Mouse (Mus musculus): Measurements from ENCODE around the gene Serpina1a. TPM values are rescaled to one million over a fixed set of nuclear protein-coding genes. Genes with fewer than 3 reads are reported as not detected.
"Not testable (repeated sequence)": the region's sequence is repeated elsewhere in the genome, so short reads cannot be mapped to it uniquely, and the experiment has no call there.

The Serpina1a gene
- total and polyA plus RNA-seq, 2 experiments from 2014 or later = not detected

DNA sequence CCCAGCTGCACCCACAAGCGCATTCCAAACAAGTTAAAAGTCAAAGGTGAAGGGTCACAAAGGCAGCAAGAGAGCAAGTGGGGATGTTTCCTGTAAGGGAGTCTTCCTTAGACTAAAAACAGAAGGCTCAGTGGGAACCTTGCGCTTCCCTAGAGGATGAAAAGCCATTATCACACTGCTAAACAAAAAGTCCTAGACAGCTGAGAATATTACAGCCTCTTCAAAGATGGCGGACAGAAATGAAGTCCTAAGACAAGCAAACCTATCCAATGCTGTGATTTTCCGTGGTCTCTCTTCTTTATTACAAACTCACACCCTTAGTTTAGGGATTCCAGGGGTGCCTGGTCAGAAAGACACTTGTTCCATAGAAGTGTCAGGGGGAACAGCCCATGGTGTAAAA, 33.1 kb downstream of the Serpina1a start, which contains the start of gene Serpina1b:
TSS of gene Serpina1b (minus strand) at position 101 of the 400 bp plus-strand sequence.
- not testable (repeated sequence) for ATAC-seq; H3K27ac ChIP-seq (ENCODE audit: low read depth, low read length); H3K27me3 ChIP-seq (ENCODE audit: insufficient read depth, low read length); H3K9ac ChIP-seq; H3K36me3 ChIP-seq (ENCODE audit: insufficient read depth); H3K4me2 ChIP-seq (ENCODE audit: low read depth); H3K4me1 ChIP-seq (ENCODE audit: insufficient read depth); DNase-seq; H3K4me3 ChIP-seq (ENCODE audit: low read depth, low read length); H3K9me3 ChIP-seq (ENCODE audit: low read length)
- 83% methylated on average over 4 of the region's 4 CpGs for WGBS

DNA sequence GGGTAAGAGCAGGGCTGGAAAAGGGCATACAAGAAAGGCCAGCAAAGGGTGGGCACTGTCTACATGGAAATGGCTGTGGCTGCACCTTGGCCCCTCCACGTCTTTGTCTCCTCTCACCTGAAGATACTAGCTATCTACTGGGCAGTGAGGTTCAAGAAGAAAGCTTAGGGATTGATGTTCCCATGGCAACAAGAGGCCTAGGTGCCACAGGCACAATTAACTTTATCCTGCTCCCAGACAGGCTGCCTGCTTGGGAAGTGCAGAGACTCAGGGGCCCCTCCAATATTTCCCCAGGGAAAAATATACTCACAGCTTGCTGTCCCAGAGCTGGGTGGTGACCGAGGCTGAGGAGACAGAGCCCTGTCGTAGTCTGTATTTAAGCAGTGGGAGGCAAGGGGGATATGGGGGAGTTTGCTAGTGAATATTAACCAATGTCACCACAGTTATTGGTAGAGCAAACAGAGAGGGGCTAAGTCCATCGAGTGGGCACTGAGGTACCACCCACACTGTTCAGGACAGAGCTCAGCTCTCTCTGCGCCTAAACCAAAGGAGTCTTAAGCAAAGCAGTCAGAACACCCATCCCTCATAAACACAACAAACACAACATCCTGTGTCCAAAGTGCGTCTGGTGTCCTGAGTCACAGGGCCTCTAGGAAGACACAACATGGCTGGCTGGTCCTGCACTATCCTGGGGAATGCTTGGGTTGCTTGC, 35.5 kb downstream of the Serpina1a start:
- not testable (repeated sequence) for H3K4me2 ChIP-seq (ENCODE audit: low read depth); H3K9me3 ChIP-seq (ENCODE audit: low read length); DNase-seq; ATAC-seq; H3K36me3 ChIP-seq (ENCODE audit: insufficient read depth); H3K4me1 ChIP-seq (ENCODE audit: insufficient read depth); H3K4me3 ChIP-seq (ENCODE audit: low read depth, low read length); H3K9ac ChIP-seq; H3K27ac ChIP-seq (ENCODE audit: low read depth, low read length); H3K27me3 ChIP-seq (ENCODE audit: insufficient read depth, low read length)
- WGBS = 88% methylated on average over 6 of the region's 6 CpGs

DNA sequence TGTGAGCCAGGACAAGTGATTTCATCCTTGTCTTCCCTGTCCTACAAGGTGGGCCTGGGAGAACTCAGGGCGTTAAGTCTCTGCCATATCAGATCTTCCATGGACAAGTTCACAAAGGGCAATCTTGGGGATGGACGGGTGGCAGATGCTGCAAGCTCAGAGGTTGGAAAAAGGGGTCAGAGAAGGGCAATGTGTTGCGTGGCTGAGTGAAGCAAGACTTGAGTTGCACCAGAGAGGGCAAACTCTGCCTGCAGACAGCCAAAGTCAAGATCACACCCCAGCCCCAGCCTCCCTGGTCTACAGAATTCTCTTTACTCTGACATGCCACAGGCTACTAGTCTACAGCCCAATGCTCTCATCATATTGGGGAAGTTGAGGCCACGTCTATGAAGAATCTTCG, 39.5 kb downstream of the Serpina1a start:
- 78% methylated on average over 4 of the region's 5 CpGs for WGBS
- not testable (repeated sequence) for H3K4me3 ChIP-seq (ENCODE audit: low read depth, low read length); H3K36me3 ChIP-seq (ENCODE audit: insufficient read depth)

More for the DNA sequence above, 39.5 kb downstream of the Serpina1a start:
- H3K27ac ChIP-seq (ENCODE audit: low read depth, low read length); ATAC-seq; H3K9me3 ChIP-seq (ENCODE audit: low read length); H3K9ac ChIP-seq; H3K4me2 ChIP-seq (ENCODE audit: low read depth); H3K4me1 ChIP-seq (ENCODE audit: insufficient read depth); DNase-seq; H3K27me3 ChIP-seq (ENCODE audit: insufficient read depth, low read length): not testable (repeated sequence)

Other genes with a start within 250 kb of the Serpina1a start
- gene Serpina10, start 232.1 kb downstream of the Serpina1a start, total RNA-seq (2014; rRNA removed) = not detected in 2 replicates
- gene Serpina10, start 232.1 kb downstream of the Serpina1a start, polyA plus RNA-seq (2015; fragmentation: Nextera tagmentation; extraction: Ambion mirVana) = 0.04 TPM in 1 of 2 replicates, not detected in the other
- gene Serpina6, start 206.3 kb downstream of the Serpina1a start, total RNA-seq (2014; rRNA removed) = not detected in 2 replicates
- gene Serpina6, start 206.3 kb downstream of the Serpina1a start, polyA plus RNA-seq (2015; fragmentation: Nextera tagmentation; extraction: Ambion mirVana) = 0.11 TPM in 1 of 2 replicates, not detected in the other
- not detected in 2 replicates for gene Serpina16, start 187.4 kb downstream of the Serpina1a start, total RNA-seq (2014; rRNA removed)
- not detected in 2 replicates for gene Serpina16, start 187.4 kb downstream of the Serpina1a start, polyA plus RNA-seq (2015; fragmentation: Nextera tagmentation; extraction: Ambion mirVana)
- gene Serpina1f, start 168.0 kb downstream of the Serpina1a start, total RNA-seq (2014; rRNA removed) = not detected in 2 replicates
- not detected in 2 replicates for gene Serpina1f, start 168.0 kb downstream of the Serpina1a start, polyA plus RNA-seq (2015; fragmentation: Nextera tagmentation; extraction: Ambion mirVana)
- not detected in 2 replicates for gene Serpina1d, start 90.0 kb downstream of the Serpina1a start, total RNA-seq (2014; rRNA removed)
- not detected in 2 replicates for gene Serpina1d, start 90.0 kb downstream of the Serpina1a start, polyA plus RNA-seq (2015; fragmentation: Nextera tagmentation; extraction: Ambion mirVana)
- not detected in 2 replicates for gene Serpina1b, start 33.2 kb downstream of the Serpina1a start, total RNA-seq (2014; rRNA removed)
- not detected in 2 replicates for gene Serpina1b, start 33.2 kb downstream of the Serpina1a start, polyA plus RNA-seq (2015; fragmentation: Nextera tagmentation; extraction: Ambion mirVana)
- gene Serpina1c, start 41.3 kb upstream of the Serpina1a start, total RNA-seq (2014; rRNA removed) = not detected in 2 replicates
- not detected in 2 replicates for gene Serpina1c, start 41.3 kb upstream of the Serpina1a start, polyA plus RNA-seq (2015; fragmentation: Nextera tagmentation; extraction: Ambion mirVana)
- gene Serpina1e, start 95.4 kb upstream of the Serpina1a start, total RNA-seq (2014; rRNA removed) = not detected in 2 replicates
- not detected in 2 replicates for gene Serpina1e, start 95.4 kb upstream of the Serpina1a start, polyA plus RNA-seq (2015; fragmentation: Nextera tagmentation; extraction: Ambion mirVana)
- gene Serpina11, start 126.4 kb upstream of the Serpina1a start, total RNA-seq (2014; rRNA removed) = not detected in 2 replicates
- gene Serpina11, start 126.4 kb upstream of the Serpina1a start, polyA plus RNA-seq (2015; fragmentation: Nextera tagmentation; extraction: Ambion mirVana) = not detected in 2 replicates
- 0.38 TPM in 1 of 2 replicates, not detected in the other for gene Serpina9, start 150.2 kb upstream of the Serpina1a start, total RNA-seq (2014; rRNA removed)
- gene Serpina9, start 150.2 kb upstream of the Serpina1a start, polyA plus RNA-seq (2015; fragmentation: Nextera tagmentation; extraction: Ambion mirVana) = 0.15 and 0.23 TPM in 2 replicates
- gene Serpina12, start 180.9 kb upstream of the Serpina1a start, total RNA-seq (2014; rRNA removed) = not detected in 2 replicates
- gene Serpina12, start 180.9 kb upstream of the Serpina1a start, polyA plus RNA-seq (2015; fragmentation: Nextera tagmentation; extraction: Ambion mirVana) = not detected in 2 replicates
- not detected in 2 replicates for gene Serpina5, start 237.6 kb upstream of the Serpina1a start, total RNA-seq (2014; rRNA removed)
- not detected in 2 replicates for gene Serpina5, start 237.6 kb upstream of the Serpina1a start, polyA plus RNA-seq (2015; fragmentation: Nextera tagmentation; extraction: Ambion mirVana)
- not detected in 2 replicates for gene Serpina3a, start 249.2 kb upstream of the Serpina1a start, total RNA-seq (2014; rRNA removed)
- gene Serpina3a, start 249.2 kb upstream of the Serpina1a start, polyA plus RNA-seq (2015; fragmentation: Nextera tagmentation; extraction: Ambion mirVana) = not detected in 2 replicates